Mouse (Mus musculus): ENCODE data around the gene Zcchc7.

DNA sequence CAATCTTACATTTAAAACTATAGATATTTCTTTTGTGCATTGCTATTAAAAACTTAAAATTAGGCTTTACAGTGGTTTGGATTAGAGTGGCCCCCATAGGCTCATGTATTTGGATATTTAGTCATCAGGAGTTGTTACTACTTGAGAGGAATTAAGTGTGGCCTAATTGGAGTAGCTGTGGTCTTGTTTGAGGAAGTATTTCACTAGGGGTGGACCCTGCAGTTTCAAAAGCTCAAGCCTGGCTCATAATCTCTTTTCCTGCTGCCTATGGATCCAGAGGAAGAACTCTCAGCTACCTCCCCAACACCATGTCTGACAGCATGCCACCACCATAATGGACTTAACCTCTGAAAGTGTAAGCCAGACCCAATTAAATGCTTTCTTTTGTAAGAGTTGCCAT, 115.9 kb downstream of the Zcchc7 start:
- TF ChIP-seq POLR2A (IDR thresholded peaks at IDR 0.05; ENCODE audit: borderline replicate concordance, extremely low read depth, insufficient read depth, insufficient read length, poor library complexity, severe bottlenecking) = no peak
- no peak for TF ChIP-seq CTCF (IDR thresholded peaks at IDR 0.05; ENCODE audit: borderline replicate concordance, extremely low read depth, insufficient read depth, insufficient read length)
